Mouse (Mus musculus): ENCODE data around the gene Schip1. TPM values are rescaled to one million over a fixed set of nuclear protein-coding genes. Genes with fewer than 3 reads are reported as not detected.

Schip1 gene
- polyA plus RNA-seq, 1 experiment from 2014 or later, result 114 TPM

DNA sequence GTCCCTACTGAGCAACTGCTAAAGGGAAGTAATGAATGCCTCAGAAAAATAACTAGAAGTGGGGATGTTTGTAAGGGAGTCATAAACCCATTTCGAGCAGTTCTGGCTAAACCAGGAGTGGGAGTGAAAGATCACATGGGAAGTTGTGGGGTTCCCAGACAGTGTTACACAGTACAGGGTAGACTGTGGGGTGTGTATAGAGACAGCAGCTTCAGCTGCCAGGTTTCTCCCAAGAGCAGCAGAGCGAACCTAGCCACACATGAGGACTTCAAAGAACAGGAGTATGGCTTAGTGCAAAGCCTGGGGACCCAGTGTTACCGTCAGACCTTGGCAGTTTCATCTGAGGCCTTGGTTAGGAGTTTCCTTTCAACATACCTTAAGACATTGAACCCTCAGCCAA, 568.1 kb downstream of the Schip1 start:
- ATAC-seq (ENCODE audit: low FRiP score), result no peak
- Histone ChIP-seq H3K27ac (no peak overlapping the region), H3K4me2 (replicated peaks) (no peak overlapping the region), H3K9ac (no peak overlapping the region), H3K9me3 (replicated peaks) (no peaks in the 10 kb centered on the region), H3K36me3 (peaks cover 2% of the 10 kb centered on the region; the same call in 1 of the 2 replicates), H3K27me3 (no peaks in the 10 kb centered on the region), H3K4me1 (no peaks in the 10 kb centered on the region), H3K4me3 (no peak overlapping the region)
- whole genome bisulfite sequencing, result 89% methylated on average over 3 of the region's 3 CpGs

GRCm38 (mm10) chr3:68633577-68633976, 569.0 kb downstream of the Schip1 start:
- Histone ChIP-seq H3K27ac (no peak overlapping the region), H3K36me3 (no peaks in the 10 kb centered on the region), H3K4me2 (replicated peaks) (no peak overlapping the region), H3K4me1 (0 out of 2 replicates have a peak, but pooled peaks cover 2% of the 10 kb centered on the region), H3K9me3 (replicated peaks) (no peaks in the 10 kb centered on the region), H3K9ac (no peak overlapping the region), H3K27me3 (no peaks in the 10 kb centered on the region), H3K4me3 (no peak overlapping the region)
- no peak for ATAC-seq (ENCODE audit: low FRiP score)
- 89% methylated on average over 4 of the region's 4 CpGs for WGBS

DNA sequence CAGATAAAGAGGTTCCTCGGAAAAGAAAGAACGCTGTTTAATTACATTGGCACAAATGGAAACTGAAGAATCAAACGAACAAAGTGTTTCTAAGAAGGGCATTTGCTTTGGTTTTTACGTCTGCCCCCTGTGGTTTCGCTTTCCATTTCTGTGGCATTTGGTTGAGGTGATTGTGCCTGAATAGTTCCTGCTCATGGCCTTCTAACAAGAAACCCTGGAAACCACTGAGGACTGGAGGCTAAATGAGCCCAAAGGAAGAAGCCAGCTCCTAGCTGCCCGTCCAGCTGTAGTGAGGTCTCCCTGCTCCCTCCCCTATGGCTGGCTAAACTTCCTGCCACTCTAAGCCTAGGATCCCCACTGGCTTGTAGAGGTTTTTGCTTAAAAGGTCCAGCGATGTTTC, 573.4 kb downstream of the Schip1 start:
- no peaks in the 10 kb centered on the region for H3K27me3 ChIP-seq
- H3K9me3 ChIP-seq (replicated peaks), result no peaks in the 10 kb centered on the region
- H3K4me1 ChIP-seq, result 0 out of 2 replicates have a peak, but pooled peaks cover 2% of the 10 kb centered on the region
- H3K9ac ChIP-seq, result no peak overlapping the region
- WGBS, result 19% methylated on average over 7 of the region's 7 CpGs
- H3K4me2 ChIP-seq (replicated peaks), result no peak overlapping the region
- ATAC-seq (ENCODE audit: low FRiP score), result no peak
- H3K4me3 ChIP-seq, result no peak overlapping the region
- no peak overlapping the region for H3K27ac ChIP-seq
- no peaks in the 10 kb centered on the region for H3K36me3 ChIP-seq

GRCm38 (mm10) chr3:68638703-68639102, 574.1 kb downstream of the Schip1 start:
- Histone ChIP-seq H3K27ac (no peak overlapping the region), H3K4me2 (replicated peaks) (no peak overlapping the region), H3K9ac (no peak overlapping the region), H3K9me3 (replicated peaks) (no peaks in the 10 kb centered on the region), H3K36me3 (no peaks in the 10 kb centered on the region), H3K27me3 (no peaks in the 10 kb centered on the region), H3K4me1 (0 out of 2 replicates have a peak, but pooled peaks cover 2% of the 10 kb centered on the region), H3K4me3 (no peak overlapping the region)
- WGBS, result 79% methylated on average over 1 of the region's 1 CpGs
- ATAC-seq (ENCODE audit: low FRiP score), result no peak

GRCm38 (mm10) chr3:68642935-68643334, 578.3 kb downstream of the Schip1 start:
- no peak overlapping the region for H3K4me3 ChIP-seq
- no peak overlapping the region for H3K4me2 ChIP-seq (replicated peaks)
- no peak overlapping the region for H3K27ac ChIP-seq
- H3K9me3 ChIP-seq (replicated peaks), result no peaks in the 10 kb centered on the region
- ATAC-seq (ENCODE audit: low FRiP score), result no peak
- H3K27me3 ChIP-seq, result no peaks in the 10 kb centered on the region
- H3K36me3 ChIP-seq, result no peaks in the 10 kb centered on the region
- H3K9ac ChIP-seq, result no peak overlapping the region
- 0 out of 2 replicates have a peak, but pooled peaks cover 2% of the 10 kb centered on the region for H3K4me1 ChIP-seq
- WGBS, result 86% methylated on average over 7 of the region's 7 CpGs

DNA sequence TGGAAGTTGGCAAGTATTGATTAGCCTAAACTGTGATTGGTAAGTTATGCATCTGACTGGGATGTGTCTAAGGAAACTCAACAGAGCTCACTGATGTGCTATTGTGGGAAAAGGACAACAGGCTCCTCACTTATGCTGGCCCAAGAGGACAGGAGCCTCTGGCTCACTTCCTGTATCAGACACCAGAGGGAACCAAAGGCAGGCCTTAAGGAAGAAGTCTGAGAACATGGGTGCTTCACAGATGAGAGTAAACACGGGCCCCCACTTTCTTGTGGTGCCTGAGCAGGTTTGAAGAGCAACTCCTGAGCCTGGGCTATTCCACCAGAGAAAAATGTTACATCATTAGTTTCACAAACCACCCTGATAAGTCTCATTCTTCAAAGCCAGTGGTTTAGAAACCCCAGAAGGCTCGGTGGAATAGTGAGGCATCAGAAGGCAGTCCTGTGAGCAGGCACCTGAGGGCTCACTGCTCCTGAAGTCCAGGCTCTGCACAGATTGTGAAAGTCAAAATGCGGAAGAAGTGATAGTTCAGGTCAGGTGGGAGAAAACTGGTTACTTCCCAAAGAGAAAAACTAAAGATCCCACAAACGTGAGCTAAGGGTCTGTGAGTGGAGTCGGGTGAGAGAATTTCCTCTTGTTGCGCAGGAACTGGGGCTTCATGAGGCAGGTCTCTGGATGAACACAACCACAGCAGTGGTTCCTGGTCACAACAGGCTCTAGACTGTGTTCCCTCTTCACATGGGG, 582.0 kb downstream of the Schip1 start:
- H3K27ac ChIP-seq, result no peak overlapping the region
- no peak overlapping the region for H3K4me2 ChIP-seq (replicated peaks)
- WGBS, result 89% methylated on average over 6 of the region's 6 CpGs
- no peaks in the 10 kb centered on the region for H3K9me3 ChIP-seq (replicated peaks)
- H3K4me1 ChIP-seq, result no peaks in the 10 kb centered on the region
- H3K9ac ChIP-seq, result no peak overlapping the region
- ATAC-seq (ENCODE audit: low FRiP score), result no peak
- H3K27me3 ChIP-seq, result no peaks in the 10 kb centered on the region
- no peaks in the 10 kb centered on the region for H3K36me3 ChIP-seq
- H3K4me3 ChIP-seq, result no peak overlapping the region

GRCm38 (mm10) chr3:68647282-68647681, 582.7 kb downstream of the Schip1 start:
- Histone ChIP-seq H3K4me3 (no peak overlapping the region), H3K36me3 (no peaks in the 10 kb centered on the region), H3K27me3 (no peaks in the 10 kb centered on the region), H3K9me3 (replicated peaks) (no peaks in the 10 kb centered on the region), H3K9ac (no peak overlapping the region), H3K4me2 (replicated peaks) (no peak overlapping the region), H3K27ac (no peak overlapping the region), H3K4me1 (no peaks in the 10 kb centered on the region)
- WGBS, result 94% methylated on average over 3 of the region's 3 CpGs
- ATAC-seq (ENCODE audit: low FRiP score), result no peak

DNA sequence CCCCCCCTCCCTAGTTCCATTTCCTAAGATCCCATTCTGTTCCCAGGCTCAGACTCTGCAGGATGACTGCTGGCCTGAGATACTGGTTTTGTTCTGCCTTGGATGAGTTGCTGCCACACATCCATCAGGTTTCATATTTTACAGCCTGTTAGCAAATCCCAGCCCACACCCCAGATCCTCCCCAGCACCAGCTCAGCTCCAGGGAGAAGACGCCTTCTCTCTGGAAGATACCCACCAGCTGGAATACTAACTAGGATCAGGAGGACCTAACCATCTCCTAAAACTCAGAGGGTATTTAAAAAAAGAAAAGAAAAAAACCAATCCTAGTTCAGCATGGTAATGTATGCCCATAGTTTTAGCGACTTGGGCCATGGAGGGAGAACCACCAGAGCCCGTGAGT, 585.6 kb downstream of the Schip1 start:
- H3K36me3 ChIP-seq, result no peaks in the 10 kb centered on the region
- no peak for ATAC-seq (ENCODE audit: low FRiP score)
- H3K4me1 ChIP-seq, result no peaks in the 10 kb centered on the region
- WGBS, result 91% methylated on average over 3 of the region's 3 CpGs
- H3K4me3 ChIP-seq, result no peak overlapping the region
- H3K27ac ChIP-seq, result no peak overlapping the region
- no peaks in the 10 kb centered on the region for H3K9me3 ChIP-seq (replicated peaks)
- H3K4me2 ChIP-seq (replicated peaks), result no peak overlapping the region
- no peaks in the 10 kb centered on the region for H3K27me3 ChIP-seq
- H3K9ac ChIP-seq, result no peak overlapping the region

DNA sequence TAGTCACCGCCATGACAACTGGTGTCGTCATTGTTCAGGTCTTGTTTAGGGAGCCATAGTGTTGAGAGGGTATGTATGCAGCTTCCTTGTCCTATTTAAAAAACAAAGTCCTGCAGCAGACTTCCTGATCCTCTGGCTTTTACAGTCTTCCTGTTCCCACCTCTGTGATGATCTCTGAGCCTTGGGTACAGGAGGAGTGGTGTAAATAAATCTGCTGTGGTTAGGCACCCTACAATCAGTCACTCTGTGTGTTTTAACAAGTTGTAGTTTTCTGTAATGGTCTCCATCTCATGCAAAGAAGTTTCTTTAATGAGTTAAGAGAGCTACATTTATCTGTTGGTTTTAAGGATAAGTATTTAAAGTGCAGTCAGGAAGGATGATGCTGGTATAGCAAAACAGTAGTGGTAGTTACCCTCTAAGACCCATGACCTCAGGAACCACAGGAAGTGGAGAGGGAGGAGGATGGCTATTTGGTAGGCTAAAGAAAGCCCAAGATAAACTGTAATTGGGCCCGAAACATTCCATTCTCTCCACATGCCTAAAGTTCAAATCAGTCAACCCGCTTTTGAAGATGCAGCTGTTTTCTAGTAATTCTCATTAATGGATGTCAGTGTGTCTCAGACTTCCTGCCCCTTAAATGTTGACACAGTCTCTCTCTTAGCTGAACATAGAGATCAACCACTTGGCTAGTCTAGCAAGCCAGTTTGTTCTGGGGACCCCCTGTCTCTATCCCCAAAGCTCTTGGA, 592.2 kb downstream of the Schip1 start:
- Histone ChIP-seq H3K4me1 (no peaks in the 10 kb centered on the region), H3K36me3 (no peaks in the 10 kb centered on the region), H3K27ac (no peak overlapping the region), H3K4me3 (no peak overlapping the region), H3K27me3 (no peaks in the 10 kb centered on the region), H3K4me2 (replicated peaks) (no peak overlapping the region), H3K9me3 (replicated peaks) (no peaks in the 10 kb centered on the region), H3K9ac (no peak overlapping the region)
- WGBS, result 77% methylated on average over 4 of the region's 4 CpGs
- ATAC-seq (ENCODE audit: low FRiP score), result no peak

DNA sequence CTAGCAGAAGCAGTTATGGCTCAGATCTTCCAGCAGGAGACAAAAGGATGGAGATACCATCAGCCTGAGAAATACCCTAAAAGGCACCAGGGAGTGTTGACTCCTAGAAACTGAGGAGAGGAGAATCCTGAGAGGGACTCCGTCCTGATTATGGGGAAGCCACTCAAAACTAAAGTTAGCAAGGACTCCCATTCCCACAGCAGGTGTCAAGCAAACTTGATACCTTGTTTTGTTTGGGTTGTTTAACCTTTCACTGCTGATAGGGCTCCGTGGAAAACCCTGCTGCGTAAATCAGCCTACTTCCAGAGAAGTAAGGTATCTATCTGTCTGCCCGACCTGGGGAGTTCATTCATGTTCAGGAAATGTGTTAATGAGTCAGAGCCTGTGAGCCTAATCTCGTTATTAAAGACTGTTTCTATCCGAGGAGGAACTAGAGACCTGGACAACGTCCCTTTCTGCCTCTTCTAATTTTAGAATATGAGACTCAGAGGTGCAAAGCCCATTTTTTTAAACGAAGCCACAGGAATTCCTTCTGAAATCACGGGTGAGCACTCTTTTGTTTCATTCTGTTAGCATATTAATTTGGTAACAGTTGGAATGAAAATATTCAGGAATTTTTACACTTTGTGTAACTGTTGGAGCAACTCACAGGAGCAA, 593.1 kb downstream of the Schip1 start:
- Histone ChIP-seq H3K9me3 (replicated peaks) (no peaks in the 10 kb centered on the region), H3K9ac (no peak overlapping the region), H3K4me2 (replicated peaks) (no peak overlapping the region), H3K4me3 (no peak overlapping the region), H3K4me1 (no peaks in the 10 kb centered on the region), H3K36me3 (no peaks in the 10 kb centered on the region), H3K27me3 (no peaks in the 10 kb centered on the region), H3K27ac (no peak overlapping the region)
- whole genome bisulfite sequencing, result 46% methylated on average over 9 of the region's 9 CpGs
- no peak for ATAC-seq (ENCODE audit: low FRiP score)

GRCm38 (mm10) chr3:68659996-68660395, 595.4 kb downstream of the Schip1 start:
- 94% methylated on average over 6 of the region's 6 CpGs for WGBS
- Histone ChIP-seq H3K4me3 (no peak overlapping the region), H3K27ac (no peak overlapping the region), H3K4me1 (peaks cover 8% of the 10 kb centered on the region; the same call in 1 of the 2 replicates), H3K27me3 (no peaks in the 10 kb centered on the region), H3K4me2 (replicated peaks) (no peak overlapping the region), H3K9me3 (replicated peaks) (no peaks in the 10 kb centered on the region), H3K9ac (no peak overlapping the region), H3K36me3 (no peaks in the 10 kb centered on the region)
- no peak for ATAC-seq (ENCODE audit: low FRiP score)

DNA sequence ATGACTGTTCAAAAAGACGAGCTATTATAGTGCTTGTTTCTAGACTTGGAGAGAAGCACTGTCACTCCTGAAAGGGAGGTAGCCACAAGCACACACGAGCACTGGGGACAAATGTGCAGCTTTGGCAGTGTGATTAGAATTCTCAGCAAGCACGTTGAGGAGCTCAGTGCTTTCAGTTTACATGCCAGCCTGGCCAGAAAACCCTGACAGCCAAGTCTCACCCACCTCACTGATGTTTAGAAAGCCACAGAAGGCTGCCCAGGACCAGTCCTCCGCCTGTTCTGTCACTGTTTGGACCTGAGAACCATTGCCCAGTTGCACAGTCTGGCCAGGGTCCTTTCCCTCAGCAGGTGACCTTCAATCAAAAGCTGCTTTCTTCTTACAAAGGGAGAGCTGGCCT, 595.9 kb downstream of the Schip1 start:
- Histone ChIP-seq H3K4me3 (no peak overlapping the region), H3K4me2 (replicated peaks) (no peak overlapping the region), H3K9ac (no peak overlapping the region), H3K27ac (no peak overlapping the region), H3K36me3 (no peaks in the 10 kb centered on the region), H3K27me3 (no peaks in the 10 kb centered on the region), H3K4me1 (peaks cover 8% of the 10 kb centered on the region; the same call in 1 of the 2 replicates), H3K9me3 (replicated peaks) (no peaks in the 10 kb centered on the region)
- WGBS, result 72% methylated on average over 4 of the region's 4 CpGs
- no peak for ATAC-seq (ENCODE audit: low FRiP score)
